Mouse (Mus musculus) C2C12 (cell line): ENCODE results near the gene Sgk1.

Source experiments
- CEBPB ChIP-seq: IDR thresholded peaks from one replicate; pipeline ENCODE4 v1.6.1; 2011; ENCODE audit warnings: low read depth, mild to moderate bottlenecking, control low read depth, moderate library complexity
- CTCF ChIP-seq: IDR thresholded peaks from one replicate; pipeline ENCODE4 v1.5.1; 2011; ENCODE audit not compliant: control insufficient read depth, insufficient read depth, insufficient read length
- FOSL1 ChIP-seq: IDR thresholded peaks from one replicate; pipeline ENCODE4 v1.8.0; 2011; ENCODE audit warnings: mild to moderate bottlenecking, low read length; ENCODE audit not compliant: poor library complexity, insufficient read depth, severe bottlenecking
- MAX ChIP-seq: IDR thresholded peaks from one replicate; pipeline ENCODE4 v1.6.1; 2011; ENCODE audit warnings: mild to moderate bottlenecking, control low read depth
- MYOD1 ChIP-seq: IDR thresholded peaks from one replicate; pipeline ENCODE4 v1.6.1; 2011; ENCODE audit warnings: low read depth; ENCODE audit not compliant: control insufficient read depth, insufficient read length
- MYOG ChIP-seq: IDR thresholded peaks from one replicate; pipeline ENCODE4 v1.6.1; 2011; ENCODE audit not compliant: control insufficient read depth, insufficient read length; ENCODE audit errors: extremely low read depth
- USF1 ChIP-seq: IDR thresholded peaks from one replicate; pipeline ENCODE4 v1.6.1; 2011; ENCODE audit warnings: low read depth, mild to moderate bottlenecking, control low read depth, moderate library complexity

DNA sequence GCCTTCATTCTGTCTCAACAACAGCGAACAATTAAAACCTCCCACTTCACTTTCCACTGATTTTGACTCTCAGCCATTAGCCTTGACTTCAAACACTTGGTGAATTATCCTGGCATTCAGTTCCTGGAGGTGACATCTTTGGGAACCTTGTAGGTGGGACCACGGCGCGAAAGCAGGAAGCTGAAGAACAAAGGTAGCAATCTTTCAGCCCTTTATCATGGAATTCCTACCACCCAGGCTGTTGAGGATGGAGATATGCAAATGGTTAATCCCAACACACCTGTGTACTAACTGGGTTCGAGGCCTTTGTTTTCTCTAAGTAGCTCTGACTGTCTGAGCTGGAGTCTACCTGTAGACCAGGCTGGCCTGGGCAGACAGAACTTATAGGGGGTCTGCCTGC, 106.5 kb downstream of the Sgk1 start:
- no peak for TF ChIP-seq CTCF
- no peak for TF ChIP-seq MAX
- TF ChIP-seq USF1, result no peak
- no peak for TF ChIP-seq MYOD1
- no peak for TF ChIP-seq MYOG
- no peak for TF ChIP-seq CEBPB
- no peak for TF ChIP-seq FOSL1
